Mouse (Mus musculus): ENCODE measurements around the gene Clcnkb.

GRCm38 (mm10) chr4:141385275-141385674, 30.5 kb downstream of the Clcnkb start:
- peak; percentile 70 for TF ChIP-seq CTCF (IDR thresholded peaks at IDR 0.05; ENCODE audit: low read depth, low read length)
- TF ChIP-seq POLR2A (IDR thresholded peaks at IDR 0.05; ENCODE audit: borderline replicate concordance, low read depth, low read length): no peak

Data from bone marrow macrophage, adult 2 months (primary cell).